Mouse (Mus musculus) G1E (cell line): ENCODE data around the gene Rnf130.

Source experiments
- CTCF ChIP-seq: IDR thresholded peaks from 2 replicates; pipeline ENCODE4 v1.5.1; 2012; ENCODE audit warnings: low read depth, low read length, inconsistent platforms, mixed read lengths
- GATA1 ChIP-seq: IDR thresholded peaks from 2 replicates; pipeline ENCODE4 v1.6.1; 2012; ENCODE audit warnings: borderline replicate concordance, low read length, inconsistent platforms, mixed read lengths
- TAL1 ChIP-seq: conservative IDR thresholded peaks from 2 replicates; pipeline ENCODE4 v1.6.1; 2012; ENCODE audit warnings: low read depth, low read length, inconsistent platforms, mixed read lengths

DNA sequence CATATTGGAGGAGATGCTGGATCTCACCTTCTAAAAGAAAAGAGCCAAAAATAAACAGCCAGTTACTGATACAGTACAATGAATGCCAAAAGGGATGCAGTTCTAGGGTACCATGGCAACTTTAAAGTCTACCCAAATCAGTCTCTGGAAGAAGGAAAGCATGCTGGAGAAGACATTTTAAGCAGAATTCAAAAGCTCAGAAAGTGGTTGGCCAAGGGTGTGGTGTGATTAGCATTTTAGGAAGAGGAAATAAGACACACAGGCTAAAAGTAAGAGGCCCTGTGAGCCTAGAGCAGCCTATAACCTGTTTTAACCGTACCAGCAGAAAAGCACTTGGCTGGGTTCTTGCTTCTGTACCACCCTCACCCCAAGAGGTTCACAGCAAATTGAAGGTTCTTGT is 22.5 kb downstream of the Rnf130 start:
- TF ChIP-seq TAL1 (no peak), CTCF (no peak), GATA1 (no peak)
